Comparison of ENCODE assay signal across 12 mouse cellular contexts in the genomic region with DNA sequence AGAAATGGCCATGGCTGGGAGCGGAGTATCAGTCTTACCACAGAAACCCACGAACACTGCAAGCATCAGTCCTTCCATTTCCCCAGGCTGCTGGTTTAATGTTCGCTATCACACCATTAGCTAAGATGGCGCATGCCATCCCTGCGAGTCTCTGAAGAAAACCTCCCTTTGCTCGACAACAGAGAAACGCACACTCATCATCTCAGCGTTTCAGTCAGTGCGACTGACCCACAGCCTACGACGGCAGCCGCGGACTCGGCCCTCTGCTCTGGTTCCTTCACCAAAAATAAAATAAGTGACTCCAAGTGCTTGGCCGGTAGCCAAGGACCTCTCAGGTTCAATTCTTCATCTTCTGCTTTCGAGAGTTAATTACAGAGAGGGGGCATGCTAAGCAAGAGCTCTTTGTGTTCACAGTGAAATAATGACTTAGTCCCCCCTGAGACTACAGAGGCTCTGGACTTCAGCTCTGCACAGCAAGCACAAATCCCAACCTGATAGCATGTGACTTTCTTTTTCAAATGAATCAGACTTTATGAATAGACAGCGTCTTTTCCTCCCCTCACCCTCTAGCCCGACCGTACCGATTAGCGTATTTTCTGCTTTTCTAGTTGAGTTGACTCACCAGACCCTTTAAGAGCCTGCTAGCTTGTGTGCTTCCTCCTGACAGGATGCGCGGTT. TPM values are rescaled to one million over a fixed set of nuclear protein-coding genes. Genes with fewer than 3 reads are reported as not detected.
A peak's percentile ranks its signal among the peaks of the same experiment; 100 is the strongest.
DNase-seq lines count a peak whose midpoint lies in the region; ATAC-seq and TF ChIP-seq lines count a peak whose summit lies in the region.
"Had no signal": no experiment of that assay in that cellular context is flagged by ENCODE, and none has a peak within 500 bp of the region (broad histone marks: within the 10 kb centered on the region; RNA-seq: fewer than 3 reads in every experiment).

No protein-coding gene starts in this region.

- no peak for TF ChIP-seq POLR2A in limb, embryonic 14.5 days (IDR thresholded peaks at IDR 0.05; ENCODE audit: borderline replicate concordance, extremely low read depth, insufficient read depth, insufficient read length)

- H3K9me3 ChIP-seq in kidney, embryonic 15.5 days (replicated peaks) = no peaks in the 10 kb centered on the region
- H3K9me3 ChIP-seq in forebrain, embryonic 10.5 days = no peaks in the 10 kb centered on the region
- no peaks in the 10 kb centered on the region for H3K9me3 ChIP-seq in limb, embryonic 14.5 days (ENCODE audit: control insufficient read depth, low read length)
- no peaks in the 10 kb centered on the region for H3K9me3 ChIP-seq in liver, embryonic 11.5 days (ENCODE audit: control insufficient read depth, low read length)

- no peak overlapping the region for H3K27ac ChIP-seq in kidney, embryonic 15.5 days
- H3K27ac ChIP-seq in forebrain, embryonic 10.5 days = peak overlapping the region; percentile 53; the same call in 1 of the 2 replicates
- no peak overlapping the region for H3K27ac ChIP-seq in limb, embryonic 14.5 days (replicated peaks; ENCODE audit: low read depth, low read length)
- H3K27ac ChIP-seq in liver, embryonic 11.5 days (ENCODE audit: low read depth, low read length) = no peak overlapping the region
- H3K27ac ChIP-seq: left cerebral cortex, adult 2 months had no signal

- no peaks in the 10 kb centered on the region for H3K27me3 ChIP-seq in kidney, embryonic 15.5 days
- H3K27me3 ChIP-seq in forebrain, embryonic 10.5 days (ENCODE audit: poor library complexity, severe bottlenecking) = no peaks in the 10 kb centered on the region
- no peaks in the 10 kb centered on the region for H3K27me3 ChIP-seq in limb, embryonic 14.5 days (ENCODE audit: control insufficient read depth, insufficient read depth, low read length)
- H3K27me3 ChIP-seq in liver, embryonic 11.5 days (replicated peaks; ENCODE audit: control insufficient read depth, insufficient read depth, low read length) = no peaks in the 10 kb centered on the region

- no peak for DNase-seq in kidney, adult 8-10 months
- DNase-seq in MN1 (ENCODE audit: low spot score) = peak; percentile 25
- no peak for DNase-seq in forebrain, embryonic 10.5 days (ENCODE audit: extremely low spot score, low spot score)
- DNase-seq in limb, embryonic 14.5 days (ENCODE audit: low spot score) = no peak
- no peak for DNase-seq in layer of hippocampus, adult 8-10 months (ENCODE audit: low spot score in 2 of 2)
- no peak for DNase-seq in liver, embryonic 11.5 days (ENCODE audit: low spot score)
- DNase-seq: cerebellum, adult 2 months; lung, postnatal 36 days; thymus, adult 2 months had no signal

- ATAC-seq in kidney, embryonic 15.5 days (replicated peaks; ENCODE audit: low FRiP score) = no peak
- ATAC-seq in limb, embryonic 14.5 days (ENCODE audit: low FRiP score, low read depth) = peak; percentile 26
- no peak for ATAC-seq in megakaryocyte, adult 5-6 weeks (ENCODE audit: poor library complexity, severe bottlenecking)
- no peak for ATAC-seq in liver, embryonic 11.5 days (replicated peaks; ENCODE audit: low FRiP score)

- H3K4me1 ChIP-seq in kidney, embryonic 15.5 days = no peaks in the 10 kb centered on the region; the same call in 1 of the 2 replicates
- peaks cover 19% of the 10 kb centered on the region for H3K4me1 ChIP-seq in forebrain, embryonic 10.5 days
- H3K4me1 ChIP-seq in limb, embryonic 14.5 days (ENCODE audit: control insufficient read depth, insufficient read depth, low read length) = no peaks in the 10 kb centered on the region
- H3K4me1 ChIP-seq in liver, embryonic 11.5 days (replicated peaks; ENCODE audit: control insufficient read depth, insufficient read depth, low read length) = no peaks in the 10 kb centered on the region

- no peak overlapping the region for H3K9ac ChIP-seq in kidney, embryonic 15.5 days
- H3K9ac ChIP-seq in limb, embryonic 14.5 days (ENCODE audit: low read depth, low read length, severe bottlenecking) = no peak overlapping the region
- no peak overlapping the region for H3K9ac ChIP-seq in liver, embryonic 11.5 days (ENCODE audit: low read depth, low read length)

- no peak overlapping the region for H3K4me3 ChIP-seq in kidney, embryonic 15.5 days (replicated peaks)
- no peak overlapping the region for H3K4me3 ChIP-seq in forebrain, embryonic 10.5 days
- no peak overlapping the region for H3K4me3 ChIP-seq in limb, embryonic 14.5 days (replicated peaks; ENCODE audit: low read length)
- H3K4me3 ChIP-seq in liver, embryonic 11.5 days (ENCODE audit: low read depth, low read length) = no peak overlapping the region
- H3K4me3 ChIP-seq: left cerebral cortex, adult 2 months had no signal

- 59% methylated on average over 23 of the region's 23 CpGs for WGBS in kidney, embryonic 15.5 days
- WGBS in forebrain, embryonic 10.5 days = 87% methylated on average over 23 of the region's 23 CpGs
- 61% methylated on average over 23 of the region's 23 CpGs for WGBS in limb, embryonic 14.5 days
- WGBS in liver, embryonic 11.5 days = 84% methylated on average over 23 of the region's 23 CpGs

- H3K36me3 ChIP-seq in kidney, embryonic 15.5 days = no peaks in the 10 kb centered on the region
- no peaks in the 10 kb centered on the region for H3K36me3 ChIP-seq in forebrain, embryonic 10.5 days (replicated peaks)
- no peaks in the 10 kb centered on the region for H3K36me3 ChIP-seq in limb, embryonic 14.5 days (ENCODE audit: control insufficient read depth, insufficient read depth, low read length)
- no peaks in the 10 kb centered on the region for H3K36me3 ChIP-seq in liver, embryonic 11.5 days (ENCODE audit: control insufficient read depth, insufficient read depth, low read length)

- H3K4me2 ChIP-seq in kidney, embryonic 15.5 days = peak overlapping the region; percentile 24; the same call in 1 of the 2 replicates
- peak overlapping the region; percentile 15; the same call in 1 of the 2 replicates for H3K4me2 ChIP-seq in limb, embryonic 14.5 days (replicated peaks; ENCODE audit: low read depth, low read length, severe bottlenecking)
- no peak overlapping the region for H3K4me2 ChIP-seq in liver, embryonic 11.5 days

RNA-seq across cellular contexts. Expression of a gene that starts 1.4 kb away (rescaled TPM):
- polyA plus RNA-seq in kidney, embryonic 15.5 days (2015; fragmentation: Nextera tagmentation; extraction: Ambion mirVana) = 60.6 and 64.7 TPM in 2 replicates
- 3.1 and 3.4 TPM in 2 replicates for polyA plus RNA-seq in forebrain, embryonic 10.5 days (2016; fragmentation: Nextera tagmentation; extraction: Ambion mirVana)
- polyA plus RNA-seq in limb, embryonic 14.5 days (2012; rRNA removed) = 2.5 and 2.6 TPM in 2 replicates
- polyA plus RNA-seq in limb, embryonic 14.5 days (2014; fragmentation: Nextera tagmentation; extraction: Ambion mirVana) = 5.2 and 6.2 TPM in 2 replicates
- 27.2 and 30.2 TPM in 2 replicates for total RNA-seq in megakaryocyte, adult 5-6 weeks (2015)
- total RNA-seq in megakaryocyte, adult 5-6 weeks (2017) = 13.3 and 21.3 TPM in 2 replicates
- total RNA-seq in layer of hippocampus, adult 8-10 months (2022) = 1 to 10 TPM; 1.5 to 4.4 (median 2.6) TPM
- 13.5 and 13.9 TPM in 2 replicates for polyA plus RNA-seq in liver, embryonic 11.5 days (2014; fragmentation: Nextera tagmentation; extraction: Ambion mirVana)
